Mouse (Mus musculus): ENCODE measurements around the gene Ppp4r3b. TPM values are rescaled to one million over a fixed set of nuclear protein-coding genes. Genes with fewer than 3 reads are reported as not detected.

Ppp4r3b gene
- total and polyA plus RNA-seq, 2 experiments from 2014 or later = 31.6 to 49.7 TPM

DNA sequence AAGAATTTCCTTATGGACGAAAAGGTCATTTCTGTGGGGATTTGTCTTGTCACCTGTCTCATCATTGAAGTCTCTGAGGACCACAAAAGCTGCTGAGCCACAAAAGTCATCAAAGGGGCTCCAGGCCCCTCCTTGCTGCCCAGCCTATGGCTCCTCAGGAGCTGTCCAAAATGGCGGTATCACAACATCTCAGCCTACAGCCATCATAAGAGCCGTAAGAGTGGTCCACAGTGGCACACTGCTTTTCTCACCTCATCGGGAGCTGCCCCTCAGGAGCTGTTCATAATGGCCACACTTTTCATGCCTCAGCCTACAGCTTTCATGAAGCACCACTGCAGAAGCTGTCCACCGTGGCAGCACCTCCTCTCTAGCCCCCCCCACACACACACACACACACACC lies 75.7 kb downstream of the Ppp4r3b start:
- Histone ChIP-seq H3K27me3 (ENCODE audit: insufficient read depth, low read length) (no peaks in the 10 kb centered on the region), H3K36me3 (ENCODE audit: insufficient read depth, low read length) (peaks cover 3% of the 10 kb centered on the region; the same call in 1 of the 2 replicates), H3K9me3 (ENCODE audit: low read length) (no peaks in the 10 kb centered on the region), H3K4me2 (ENCODE audit: low read depth, low read length, poor library complexity, severe bottlenecking) (no peak overlapping the region), H3K4me1 (ENCODE audit: insufficient read depth, low read length) (peaks cover 12% of the 10 kb centered on the region), H3K4me3 (ENCODE audit: low read depth, low read length) (no peak overlapping the region), H3K9ac (replicated peaks; ENCODE audit: low read length, poor library complexity, severe bottlenecking) (no peak overlapping the region), H3K27ac (ENCODE audit: low read depth, low read length) (no peak overlapping the region)
- ATAC-seq (ENCODE audit: low FRiP score) (no peak), DNase-seq (ENCODE audit: low spot score) (no peak)
- TF ChIP-seq CTCF (IDR thresholded peaks at IDR 0.05) = no peak
- WGBS = 97% methylated on average over 5 of the region's 5 CpGs

DNA sequence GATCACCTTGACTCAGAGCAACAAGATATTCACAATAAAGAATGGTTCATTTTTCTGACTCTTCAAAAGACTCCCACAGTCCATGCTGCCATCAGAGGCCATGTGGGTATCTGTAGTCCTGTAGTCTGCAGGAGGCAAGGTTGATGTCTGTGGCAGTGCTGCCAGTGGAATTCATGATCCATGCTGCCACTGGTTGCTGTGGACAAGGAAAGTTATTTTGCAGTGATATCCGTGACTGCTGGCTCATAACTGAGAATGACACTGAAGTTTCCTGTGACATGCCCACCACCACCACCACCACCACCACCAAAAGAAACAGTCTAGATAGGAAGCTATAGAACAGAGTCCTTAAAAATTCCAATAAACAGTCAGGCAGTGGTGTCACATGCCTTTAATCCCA lies 82.0 kb downstream of the Ppp4r3b start:
- no peak overlapping the region for H3K4me2 ChIP-seq (ENCODE audit: low read depth, low read length, poor library complexity, severe bottlenecking)
- no peak overlapping the region for H3K27ac ChIP-seq (ENCODE audit: low read depth, low read length)
- WGBS = 62% methylated on average over 1 of the region's 1 CpGs
- no peak overlapping the region for H3K4me3 ChIP-seq (ENCODE audit: low read depth, low read length)
- no peaks in the 10 kb centered on the region for H3K27me3 ChIP-seq (ENCODE audit: insufficient read depth, low read length)
- no peak for TF ChIP-seq CTCF (IDR thresholded peaks at IDR 0.05)
- H3K9me3 ChIP-seq (ENCODE audit: low read length) = no peaks in the 10 kb centered on the region
- ATAC-seq (ENCODE audit: low FRiP score) = no peak
- no peak for DNase-seq (ENCODE audit: low spot score)
- H3K36me3 ChIP-seq (ENCODE audit: insufficient read depth, low read length) = no peaks in the 10 kb centered on the region
- H3K4me1 ChIP-seq (ENCODE audit: insufficient read depth, low read length) = no peaks in the 10 kb centered on the region
- H3K9ac ChIP-seq (replicated peaks; ENCODE audit: low read length, poor library complexity, severe bottlenecking) = no peak overlapping the region

DNA sequence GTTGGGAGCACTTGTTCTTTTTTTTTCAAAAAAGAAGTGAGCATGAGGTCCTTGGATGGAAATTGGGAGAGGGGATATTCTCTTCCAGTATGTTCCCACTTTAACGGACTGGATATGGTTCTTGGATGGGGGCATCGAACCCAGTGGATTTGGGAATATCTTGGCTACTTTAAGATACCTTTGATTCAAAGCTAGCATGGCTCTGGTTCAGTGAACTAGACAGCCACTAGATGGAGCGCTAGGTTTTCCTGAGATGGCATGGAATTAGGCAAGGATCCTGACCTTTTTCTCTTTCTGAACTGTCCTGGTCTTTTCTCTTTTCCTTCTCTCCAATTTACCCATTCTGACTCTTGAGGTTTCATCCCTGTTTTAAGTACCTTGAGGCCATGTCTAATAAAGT lies 95.1 kb downstream of the Ppp4r3b start:
- 0 out of 2 replicates have a peak, but pooled peaks have one; percentile 65 for ATAC-seq (ENCODE audit: low FRiP score)
- peak; percentile 76 for DNase-seq (ENCODE audit: low spot score)
- Histone ChIP-seq H3K9ac (replicated peaks; ENCODE audit: low read length, poor library complexity, severe bottlenecking) (no peak overlapping the region), H3K4me1 (ENCODE audit: insufficient read depth, low read length) (no peaks in the 10 kb centered on the region), H3K27ac (ENCODE audit: low read depth, low read length) (no peak overlapping the region), H3K9me3 (ENCODE audit: low read length) (no peaks in the 10 kb centered on the region), H3K4me2 (ENCODE audit: low read depth, low read length, poor library complexity, severe bottlenecking) (no peak overlapping the region), H3K36me3 (ENCODE audit: insufficient read depth, low read length) (no peaks in the 10 kb centered on the region), H3K4me3 (ENCODE audit: low read depth, low read length) (no peak overlapping the region), H3K27me3 (ENCODE audit: insufficient read depth, low read length) (no peaks in the 10 kb centered on the region)
- 29% methylated on average over 3 of the region's 3 CpGs for WGBS
- TF ChIP-seq CTCF (IDR thresholded peaks at IDR 0.05) = peak; percentile 91

Other genes with a start within 250 kb of the Ppp4r3b start
- gene Pnpt1, start 42.1 kb upstream of the Ppp4r3b start, total RNA-seq (2014; rRNA removed) = 52.1 and 61.1 TPM in 2 replicates
- gene Pnpt1, start 42.1 kb upstream of the Ppp4r3b start, polyA plus RNA-seq (2015; fragmentation: Nextera tagmentation; extraction: Ambion mirVana) = 19.8 and 21.1 TPM in 2 replicates
- gene Cfap36, start 74.5 kb downstream of the Ppp4r3b start, total RNA-seq (2014; rRNA removed) = 38.2 and 75.3 TPM in 2 replicates
- 145 and 157 TPM in 2 replicates for gene Cfap36, start 74.5 kb downstream of the Ppp4r3b start, polyA plus RNA-seq (2015; fragmentation: Nextera tagmentation; extraction: Ambion mirVana)
- 74.5 and 91.3 TPM in 2 replicates for gene Ccdc88a, start 200.8 kb downstream of the Ppp4r3b start, total RNA-seq (2014; rRNA removed)
- 72.8 and 89.2 TPM in 2 replicates for gene Ccdc88a, start 200.8 kb downstream of the Ppp4r3b start, polyA plus RNA-seq (2015; fragmentation: Nextera tagmentation; extraction: Ambion mirVana)

Measured in midbrain, postnatal 0 days (tissue).